In the genomic region with DNA sequence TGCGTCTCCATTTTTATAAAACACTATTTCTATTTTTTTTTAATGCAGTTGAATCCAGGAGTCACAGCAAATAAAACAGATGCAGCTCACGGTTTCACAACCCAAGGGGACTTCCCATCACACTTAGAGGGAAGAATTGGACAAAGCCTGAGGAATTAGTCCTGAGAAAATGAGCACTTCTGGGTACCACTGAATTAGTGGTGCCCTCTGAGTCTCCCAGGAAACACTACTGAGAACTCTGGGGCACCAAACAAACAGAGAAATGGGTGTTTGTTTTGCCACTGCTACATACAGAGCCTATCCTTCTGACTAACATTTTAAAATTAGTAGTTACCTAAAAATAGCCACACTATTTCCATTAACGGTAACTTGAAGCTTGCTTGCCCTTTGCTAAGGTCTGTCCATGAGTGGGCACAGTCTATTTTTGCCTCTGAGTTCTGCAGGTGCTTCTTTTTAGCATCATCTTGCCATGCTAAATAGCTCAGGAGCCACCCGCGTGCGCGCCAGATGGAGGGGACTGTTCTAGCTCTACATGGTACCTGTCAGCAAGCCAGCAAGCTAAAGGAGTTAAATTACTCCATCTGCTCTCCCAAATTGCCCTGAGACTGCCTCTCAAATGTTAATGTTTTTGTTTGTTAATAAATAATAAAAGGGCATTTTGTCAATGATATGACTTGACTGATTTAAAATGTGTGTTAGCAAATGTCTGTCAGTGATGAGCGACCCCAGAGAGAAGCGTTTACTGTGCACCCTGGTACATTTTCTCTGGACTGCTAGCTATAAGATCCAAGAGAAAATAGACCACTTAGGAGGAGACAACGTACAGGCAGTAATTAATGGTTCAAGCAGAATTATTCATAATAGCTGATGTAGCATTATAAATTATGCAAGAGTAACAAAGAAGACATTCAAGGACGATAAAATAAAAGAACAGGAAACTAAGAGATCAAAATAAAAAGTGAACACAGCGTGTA, we compare ENCODE assay signal across 9 mouse cellular contexts.
DNase-seq lines count a peak whose midpoint lies in the region; ATAC-seq lines count a peak whose summit lies in the region.
"Had no signal": no experiment of that assay in that cellular context is flagged by ENCODE, and none has a peak within 500 bp of the region (broad histone marks: within the 10 kb centered on the region; RNA-seq: fewer than 3 reads in every experiment).

No protein-coding gene starts in this region.

- 0 out of 2 replicates have a peak overlapping the region, but pooled peaks have one; percentile 48 for H3K27ac ChIP-seq in hindbrain, embryonic 12.5 days
- H3K27ac ChIP-seq in hindbrain, embryonic 10.5 days, result no peak overlapping the region
- H3K27ac ChIP-seq: embryonic facial prominence, embryonic 15.5 days had no signal

- H3K4me2 ChIP-seq in hindbrain, embryonic 12.5 days (replicated peaks), result no peak overlapping the region
- H3K4me2 ChIP-seq: embryonic facial prominence, embryonic 15.5 days had no signal

- no peaks in the 10 kb centered on the region for H3K36me3 ChIP-seq in hindbrain, embryonic 12.5 days
- H3K36me3 ChIP-seq in hindbrain, embryonic 10.5 days, result no peaks in the 10 kb centered on the region
- H3K36me3 ChIP-seq: embryonic facial prominence, embryonic 15.5 days had no signal

- no peak overlapping the region for H3K9ac ChIP-seq in hindbrain, embryonic 12.5 days
- H3K9ac ChIP-seq: embryonic facial prominence, embryonic 15.5 days had no signal

- H3K9me3 ChIP-seq in hindbrain, embryonic 12.5 days (replicated peaks), result no peaks in the 10 kb centered on the region
- no peaks in the 10 kb centered on the region for H3K9me3 ChIP-seq in hindbrain, embryonic 10.5 days
- H3K9me3 ChIP-seq: embryonic facial prominence, embryonic 15.5 days had no signal

- ATAC-seq in hindbrain, embryonic 12.5 days (ENCODE audit: low FRiP score), result peak; percentile 43; the same call in 1 of the 2 replicates

- peaks cover 15% of the 10 kb centered on the region for H3K4me1 ChIP-seq in hindbrain, embryonic 12.5 days
- peaks cover 20% of the 10 kb centered on the region for H3K4me1 ChIP-seq in hindbrain, embryonic 10.5 days (replicated peaks)

- DNase-seq in hindbrain, embryonic 10.5 days (ENCODE audit: low spot score), result no peak
- DNase-seq in frontal cortex, postnatal 36 days (ENCODE audit: low spot score in 2 of 2), result peak; percentile 37 to 70
- DNase-seq in left cerebral cortex, adult 11 months (ENCODE audit: low spot score), result peak; percentile 21
- DNase-seq in right cerebral cortex, postnatal 25 days, result peak; percentile 64
- DNase-seq in embryo, embryonic 10.5 days (ENCODE audit: low spot score), result no peak
- no peak for DNase-seq in spleen, adult 18-20 months
- no peak for DNase-seq in testis, postnatal 14 days (ENCODE audit: low spot score)

- H3K27me3 ChIP-seq in hindbrain, embryonic 12.5 days, result no peaks in the 10 kb centered on the region
- H3K27me3 ChIP-seq in hindbrain, embryonic 10.5 days (ENCODE audit: insufficient read depth, poor library complexity, severe bottlenecking), result no peaks in the 10 kb centered on the region
- H3K27me3 ChIP-seq: embryonic facial prominence, embryonic 15.5 days had no signal

- H3K4me3 ChIP-seq in hindbrain, embryonic 12.5 days, result no peak overlapping the region
- no peak overlapping the region for H3K4me3 ChIP-seq in hindbrain, embryonic 10.5 days
- H3K4me3 ChIP-seq: embryonic facial prominence, embryonic 15.5 days had no signal

- 49% methylated on average over 12 of the region's 12 CpGs for WGBS in hindbrain, embryonic 12.5 days
- 76% methylated on average over 12 of the region's 12 CpGs for WGBS in hindbrain, embryonic 10.5 days

Comparison
In these comparisons a context has a peak if more than half of its experiments do, and no peak if none do; other contexts are left out.
1. DNase-seq: peak in frontal cortex, postnatal 36 days (2 of 2), left cerebral cortex, adult 11 months (single experiment) and right cerebral cortex, postnatal 25 days (single experiment); none in hindbrain, embryonic 10.5 days (single experiment), embryo, embryonic 10.5 days (single experiment), spleen, adult 18-20 months (0 of 2) and testis, postnatal 14 days (single experiment).